Mouse (Mus musculus): ENCODE data around the gene Gnai2. TPM values are rescaled to one million over a fixed set of nuclear protein-coding genes. Genes with fewer than 3 reads are reported as not detected.

The Gnai2 gene
- total and polyA plus RNA-seq, 2 experiments from 2014 or later, result 223 to 287 TPM

GRCm38 (mm10) chr9:107590058-107590772 lies 45.0 kb downstream of the Gnai2 start:
- no peak for TF ChIP-seq CTCF (IDR thresholded peaks at IDR 0.05; ENCODE audit: low read depth)

GRCm38 (mm10) chr9:107587833-107588639 lies 47.1 kb downstream of the Gnai2 start:
- peaks cover 6% of the 10 kb centered on the region; the same call in 1 of the 2 replicates for H3K4me1 ChIP-seq (ENCODE audit: insufficient read depth)
- H3K27me3 ChIP-seq (ENCODE audit: insufficient read depth, low read length), result no peaks in the 10 kb centered on the region
- WGBS, result 7% methylated on average over 33 of the region's 33 CpGs
- peak overlapping the region; percentile 52 for H3K9ac ChIP-seq
- DNase-seq, result no peak
- H3K4me2 ChIP-seq (ENCODE audit: low read depth), result peak overlapping the region; percentile 74
- H3K9me3 ChIP-seq (ENCODE audit: low read length), result no peaks in the 10 kb centered on the region
- H3K27ac ChIP-seq (ENCODE audit: low read depth, low read length), result no peak overlapping the region
- H3K36me3 ChIP-seq (ENCODE audit: insufficient read depth), result peaks cover 30% of the 10 kb centered on the region
- ATAC-seq, result peak; percentile 19
- TF ChIP-seq CTCF (IDR thresholded peaks at IDR 0.05; ENCODE audit: low read depth), result no peak
- peak overlapping the region; percentile 70 for H3K4me3 ChIP-seq (ENCODE audit: low read depth, low read length)

More at GRCm38 (mm10) chr9:107590058-107590772, 45.0 kb downstream of the Gnai2 start:
- Histone ChIP-seq H3K4me3 (ENCODE audit: low read depth, low read length) (no peak overlapping the region), H3K27ac (ENCODE audit: low read depth, low read length) (no peak overlapping the region), H3K9me3 (ENCODE audit: low read length) (no peaks in the 10 kb centered on the region), H3K36me3 (ENCODE audit: insufficient read depth) (peaks cover 42% of the 10 kb centered on the region), H3K27me3 (ENCODE audit: insufficient read depth, low read length) (no peaks in the 10 kb centered on the region), H3K9ac (no peak overlapping the region), H3K4me2 (ENCODE audit: low read depth) (no peak overlapping the region), H3K4me1 (ENCODE audit: insufficient read depth) (peaks cover 6% of the 10 kb centered on the region; the same call in 1 of the 2 replicates)
- WGBS, result 88% methylated on average over 25 of the region's 25 CpGs
- no peak for DNase-seq
- no peak for ATAC-seq

GRCm38 (mm10) chr9:107586974-107587832 lies 48.0 kb downstream of the Gnai2 start, which contains the start of gene Ifrd2:
Gene Ifrd2, plus strand, starts transcription at chr9:107587642.
- no peak within 1 kb of the TSS for H3K27ac ChIP-seq (ENCODE audit: low read depth, low read length)
- H3K9me3 ChIP-seq (ENCODE audit: low read length), result no peaks in the 10 kb centered on the region
- peak within 1 kb of the TSS; percentile 52 for H3K9ac ChIP-seq
- peaks cover 29% of the 10 kb centered on the region for H3K36me3 ChIP-seq (ENCODE audit: insufficient read depth)
- peaks cover 6% of the 10 kb centered on the region; the same call in 1 of the 2 replicates for H3K4me1 ChIP-seq (ENCODE audit: insufficient read depth)
- ATAC-seq, result peak; percentile 99
- no peaks in the 10 kb centered on the region for H3K27me3 ChIP-seq (ENCODE audit: insufficient read depth, low read length)
- TF ChIP-seq CTCF (IDR thresholded peaks at IDR 0.05; ENCODE audit: low read depth), result no peak
- H3K4me2 ChIP-seq (ENCODE audit: low read depth), result peak within 1 kb of the TSS; percentile 74
- 14% methylated on average over 46 of the region's 46 CpGs for WGBS
- H3K4me3 ChIP-seq (ENCODE audit: low read depth, low read length), result peak within 1 kb of the TSS; percentile 70
- DNase-seq, result peak; percentile 98

- Histone ChIP-seq H3K4me1 (ENCODE audit: insufficient read depth) (peaks cover 6% of the 10 kb centered on the region; the same call in 1 of the 2 replicates), H3K36me3 (ENCODE audit: insufficient read depth) (peaks cover 23% of the 10 kb centered on the region), H3K27ac (ENCODE audit: low read depth, low read length) (no peak overlapping the region), H3K9ac (no peak overlapping the region), H3K9me3 (ENCODE audit: low read length) (no peaks in the 10 kb centered on the region), H3K4me2 (ENCODE audit: low read depth) (no peak overlapping the region), H3K27me3 (ENCODE audit: insufficient read depth, low read length) (no peaks in the 10 kb centered on the region), H3K4me3 (ENCODE audit: low read depth, low read length) (no peak overlapping the region)
- WGBS, result 93% methylated on average over 5 of the region's 5 CpGs
- no peak for TF ChIP-seq CTCF (IDR thresholded peaks at IDR 0.05; ENCODE audit: low read depth)
- ATAC-seq (no peak), DNase-seq (no peak)
Measured at GRCm38 (mm10) chr9:107586504-107586903, 48.7 kb downstream of the Gnai2 start.

GRCm38 (mm10) chr9:107583174-107583573 lies 52.0 kb downstream of the Gnai2 start:
- WGBS, result 91% methylated on average over 14 of the region's 14 CpGs
- no peak for DNase-seq
- Histone ChIP-seq H3K27me3 (ENCODE audit: insufficient read depth, low read length) (no peaks in the 10 kb centered on the region), H3K9ac (no peak overlapping the region), H3K4me3 (ENCODE audit: low read depth, low read length) (no peak overlapping the region), H3K4me1 (ENCODE audit: insufficient read depth) (peaks cover 8% of the 10 kb centered on the region), H3K27ac (ENCODE audit: low read depth, low read length) (no peak overlapping the region), H3K9me3 (ENCODE audit: low read length) (no peaks in the 10 kb centered on the region), H3K4me2 (ENCODE audit: low read depth) (no peak overlapping the region), H3K36me3 (ENCODE audit: insufficient read depth) (peaks cover 5% of the 10 kb centered on the region; the same call in 1 of the 2 replicates)
- TF ChIP-seq CTCF (IDR thresholded peaks at IDR 0.05; ENCODE audit: low read depth), result no peak
- no peak for ATAC-seq

GRCm38 (mm10) chr9:107582509-107583062 lies 52.6 kb downstream of the Gnai2 start:
- no peak overlapping the region for H3K9ac ChIP-seq
- H3K4me2 ChIP-seq (ENCODE audit: low read depth), result no peak overlapping the region
- no peak overlapping the region for H3K4me3 ChIP-seq (ENCODE audit: low read depth, low read length)
- no peak for TF ChIP-seq CTCF (IDR thresholded peaks at IDR 0.05; ENCODE audit: low read depth)
- H3K36me3 ChIP-seq (ENCODE audit: insufficient read depth), result peaks cover 5% of the 10 kb centered on the region; the same call in 1 of the 2 replicates
- ATAC-seq (no peak), DNase-seq (no peak)
- no peaks in the 10 kb centered on the region for H3K9me3 ChIP-seq (ENCODE audit: low read length)
- H3K27ac ChIP-seq (ENCODE audit: low read depth, low read length), result no peak overlapping the region
- 89% methylated on average over 7 of the region's 7 CpGs for WGBS
- peaks cover 6% of the 10 kb centered on the region; the same call in 1 of the 2 replicates for H3K4me1 ChIP-seq (ENCODE audit: insufficient read depth)
- H3K27me3 ChIP-seq (ENCODE audit: insufficient read depth, low read length), result no peaks in the 10 kb centered on the region

All from forebrain, postnatal 0 days (tissue).